Mouse (Mus musculus): ENCODE measurements around the gene Coq5. TPM values are rescaled to one million over a fixed set of nuclear protein-coding genes. Genes with fewer than 3 reads are reported as not detected.

Gene Coq5
- total RNA-seq, 1 experiment = 34.8 TPM

GRCm38 (mm10) chr5:115274353-115274752 is 5.1 kb upstream of the Coq5 start:
- Histone ChIP-seq H3K9ac (ENCODE audit: insufficient read depth, low read depth, low read length, poor library complexity, severe bottlenecking) (no peak overlapping the region), H3K27ac (ENCODE audit: insufficient read depth, low read depth, low read length, poor library complexity, severe bottlenecking) (no peak overlapping the region), H3K9me3 (ENCODE audit: control insufficient read depth, insufficient read depth, low read depth, low read length) (no peaks in the 10 kb centered on the region), H3K4me3 (ENCODE audit: insufficient read depth in 1 of 2, low read depth in 1 of 2, low read length in 2 of 2, poor library complexity in 1 of 2, severe bottlenecking in 1 of 2) (no peak overlapping the region), H3K4me1 (ENCODE audit: control insufficient read depth in 2 of 2, insufficient read depth in 2 of 2, low read length in 2 of 2, poor library complexity in 1 of 2) (peaks cover 2 to 8% of the 10 kb centered on the region in 2 experiments), H3K36me3 (ENCODE audit: control insufficient read depth, insufficient read depth, low read length, poor library complexity, severe bottlenecking) (peaks cover 2% of the 10 kb centered on the region; the same call in 1 of the 2 replicates)
- no peak for DNase-seq (ENCODE audit: low read depth, low spot score)
- in situ Hi-C loops (cut with MboI; ENCODE audit: low sequenced_read_pairs in 2 of 2, unreplicated experiment in 2 of 2) = no loop called here
- TF ChIP-seq ZC3H11A (IDR thresholded peaks at IDR 0.05; ENCODE audit: borderline replicate concordance, low read depth, low read length) (no peak), MAFK (IDR thresholded peaks at IDR 0.05; ENCODE audit: insufficient read depth, low read depth, low read length) (no peak)

GRCm38 (mm10) chr5:115274771-115275170 is 4.7 kb upstream of the Coq5 start:
- TF ChIP-seq HCFC1 (IDR thresholded peaks at IDR 0.05; ENCODE audit: borderline replicate concordance, insufficient read depth, low read length) (no peak), MAFK (IDR thresholded peaks at IDR 0.05; ENCODE audit: insufficient read depth, low read depth, low read length) (no peak), ZNF384 (IDR thresholded peaks at IDR 0.05; ENCODE audit: low read depth, low read length) (no peak), ZC3H11A (IDR thresholded peaks at IDR 0.05; ENCODE audit: borderline replicate concordance, low read depth, low read length) (no peak), CHD2 (IDR thresholded peaks at IDR 0.05; ENCODE audit: low read depth, low read length) (no peak)
- in situ Hi-C loops (cut with MboI; ENCODE audit: low sequenced_read_pairs in 2 of 2, unreplicated experiment in 2 of 2) = no loop called here
- no peaks in the 10 kb centered on the region for H3K9me3 ChIP-seq (ENCODE audit: control insufficient read depth, insufficient read depth, low read depth, low read length)
- peaks cover 2 to 8% of the 10 kb centered on the region in 2 experiments for H3K4me1 ChIP-seq (ENCODE audit: control insufficient read depth in 2 of 2, insufficient read depth in 2 of 2, low read length in 2 of 2, poor library complexity in 1 of 2)
- DNase-seq (ENCODE audit: low read depth, low spot score) = no peak
- H3K4me3 ChIP-seq (ENCODE audit: insufficient read depth in 1 of 2, low read depth in 1 of 2, low read length in 2 of 2, poor library complexity in 1 of 2, severe bottlenecking in 1 of 2) = no peak overlapping the region
- H3K9ac ChIP-seq (ENCODE audit: insufficient read depth, low read depth, low read length, poor library complexity, severe bottlenecking) = no peak overlapping the region
- no peak overlapping the region for H3K27ac ChIP-seq (ENCODE audit: insufficient read depth, low read depth, low read length, poor library complexity, severe bottlenecking)
- H3K36me3 ChIP-seq (ENCODE audit: control insufficient read depth, insufficient read depth, low read length, poor library complexity, severe bottlenecking) = peaks cover 2% of the 10 kb centered on the region; the same call in 1 of the 2 replicates

- no peaks in the 10 kb centered on the region for H3K9me3 ChIP-seq (ENCODE audit: control insufficient read depth, insufficient read depth, low read depth, low read length)
- H3K36me3 ChIP-seq (ENCODE audit: control insufficient read depth, insufficient read depth, low read length, poor library complexity, severe bottlenecking) = no peaks in the 10 kb centered on the region
- 0 out of 4 replicates have a peak overlapping the region, but pooled peaks of 1 of the 2 experiments have one; percentile 37 for H3K4me3 ChIP-seq (ENCODE audit: insufficient read depth in 1 of 2, low read depth in 1 of 2, low read length in 2 of 2, poor library complexity in 1 of 2, severe bottlenecking in 1 of 2)
- H3K4me1 ChIP-seq (ENCODE audit: control insufficient read depth in 2 of 2, insufficient read depth in 2 of 2, low read length in 2 of 2, poor library complexity in 1 of 2) = peaks cover 2 to 5% of the 10 kb centered on the region in 2 experiments; a peak in 2 of 4 replicates
- peak overlapping the region; percentile 60; the same call in 1 of the 2 replicates for H3K9ac ChIP-seq (ENCODE audit: insufficient read depth, low read depth, low read length, poor library complexity, severe bottlenecking)
- TF ChIP-seq HCFC1 (IDR thresholded peaks at IDR 0.05; ENCODE audit: borderline replicate concordance, insufficient read depth, low read length) (0 out of 2 replicates have a peak, but pooled peaks have one; percentile 55), MAFK (IDR thresholded peaks at IDR 0.05; ENCODE audit: insufficient read depth, low read depth, low read length) (no peak), ZNF384 (IDR thresholded peaks at IDR 0.05; ENCODE audit: low read depth, low read length) (0 out of 2 replicates have a peak, but pooled peaks have one; percentile 10), ZC3H11A (IDR thresholded peaks at IDR 0.05; ENCODE audit: borderline replicate concordance, low read depth, low read length) (peak; percentile 41; the same call in 1 of the 2 replicates), CHD2 (IDR thresholded peaks at IDR 0.05; ENCODE audit: low read depth, low read length) (no peak)
- DNase-seq (ENCODE audit: low read depth, low spot score) = peak; percentile 97
- in situ Hi-C loops (cut with MboI; ENCODE audit: low sequenced_read_pairs in 2 of 2, unreplicated experiment in 2 of 2) = no loop called here
- H3K27ac ChIP-seq (ENCODE audit: insufficient read depth, low read depth, low read length, poor library complexity, severe bottlenecking) = peak overlapping the region; percentile 69
Measured at GRCm38 (mm10) chr5:115275998-115276397, 3.5 kb upstream of the Coq5 start.

GRCm38 (mm10) chr5:115278053-115278452 is 1.4 kb upstream of the Coq5 start:
- in situ Hi-C loops (cut with MboI; ENCODE audit: low sequenced_read_pairs in 2 of 2, unreplicated experiment in 2 of 2) = no loop called here
- Histone ChIP-seq H3K4me3 (ENCODE audit: insufficient read depth in 1 of 2, low read depth in 1 of 2, low read length in 2 of 2, poor library complexity in 1 of 2, severe bottlenecking in 1 of 2) (no peak overlapping the region), H3K9ac (ENCODE audit: insufficient read depth, low read depth, low read length, poor library complexity, severe bottlenecking) (no peak overlapping the region), H3K27ac (ENCODE audit: insufficient read depth, low read depth, low read length, poor library complexity, severe bottlenecking) (no peak overlapping the region), H3K4me1 (ENCODE audit: control insufficient read depth in 2 of 2, insufficient read depth in 2 of 2, low read length in 2 of 2, poor library complexity in 1 of 2) (peaks cover 2 to 5% of the 10 kb centered on the region in 2 experiments; a peak in 2 of 4 replicates), H3K9me3 (ENCODE audit: control insufficient read depth, insufficient read depth, low read depth, low read length) (no peaks in the 10 kb centered on the region), H3K36me3 (ENCODE audit: control insufficient read depth, insufficient read depth, low read length, poor library complexity, severe bottlenecking) (no peaks in the 10 kb centered on the region)
- no peak for DNase-seq (ENCODE audit: low read depth, low spot score)
- TF ChIP-seq ZNF384 (IDR thresholded peaks at IDR 0.05; ENCODE audit: low read depth, low read length) (no peak), MAFK (IDR thresholded peaks at IDR 0.05; ENCODE audit: insufficient read depth, low read depth, low read length) (no peak), ZC3H11A (IDR thresholded peaks at IDR 0.05; ENCODE audit: borderline replicate concordance, low read depth, low read length) (no peak), HCFC1 (IDR thresholded peaks at IDR 0.05; ENCODE audit: borderline replicate concordance, insufficient read depth, low read length) (no peak), CHD2 (IDR thresholded peaks at IDR 0.05; ENCODE audit: low read depth, low read length) (no peak)

Data from ES-E14 (cell line).